Mouse (Mus musculus): ENCODE results near the gene Stab1.

Gene Stab1

DNA sequence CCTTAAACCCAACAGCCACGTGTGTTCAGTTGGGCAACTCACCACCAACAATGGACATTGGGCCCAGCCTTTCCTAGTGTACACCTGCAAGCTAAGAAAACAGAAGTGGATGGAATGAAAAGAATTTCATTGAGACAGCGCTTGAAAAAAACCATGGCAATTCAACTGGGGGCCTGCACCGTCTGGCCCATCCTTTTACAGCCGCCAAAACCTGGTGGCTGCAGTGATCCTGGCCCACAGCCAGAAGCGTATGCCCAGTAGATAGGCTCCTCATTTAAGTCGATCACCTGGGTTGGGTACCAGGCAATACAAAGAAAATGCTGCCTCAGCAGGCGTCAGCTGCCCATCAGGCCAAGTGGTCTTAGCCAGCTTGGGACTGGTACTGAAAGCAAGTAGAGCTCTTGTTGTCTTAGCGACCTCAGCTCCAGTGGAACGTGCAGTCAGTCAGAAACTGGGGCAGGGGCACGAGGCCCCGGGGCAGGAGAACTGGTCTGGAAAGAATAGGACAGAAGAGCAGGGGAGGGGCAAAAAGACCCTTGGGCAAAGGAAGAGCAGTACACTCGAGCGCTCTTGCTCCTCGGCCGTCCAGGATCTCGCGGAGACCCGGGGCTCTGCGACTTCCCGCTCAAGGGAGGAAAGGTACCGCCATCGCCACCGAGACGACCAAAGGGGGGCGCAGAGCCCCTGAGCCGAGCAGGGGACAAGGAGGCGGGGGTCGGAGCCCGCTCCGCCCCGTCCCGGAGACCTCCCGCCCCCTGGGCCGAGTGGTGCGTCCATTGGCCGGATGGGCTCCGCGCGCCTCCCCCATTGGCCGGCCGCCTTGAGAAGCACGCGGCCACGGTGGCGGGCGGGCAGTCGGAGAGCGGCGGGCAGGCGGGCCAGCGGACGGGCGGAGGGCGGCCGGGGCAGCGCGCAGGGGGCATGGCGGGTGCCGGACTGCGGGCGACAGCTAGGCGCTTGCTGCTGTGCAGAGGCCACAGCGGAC, 37.9 kb downstream of the Stab1 start, which contains the start of gene Nt5dc2:
Nt5dc2 (plus strand) TSS at position 818 of the 985 bp plus-strand sequence.
- DNase-seq, result peak; percentile 83 to 87

DNA sequence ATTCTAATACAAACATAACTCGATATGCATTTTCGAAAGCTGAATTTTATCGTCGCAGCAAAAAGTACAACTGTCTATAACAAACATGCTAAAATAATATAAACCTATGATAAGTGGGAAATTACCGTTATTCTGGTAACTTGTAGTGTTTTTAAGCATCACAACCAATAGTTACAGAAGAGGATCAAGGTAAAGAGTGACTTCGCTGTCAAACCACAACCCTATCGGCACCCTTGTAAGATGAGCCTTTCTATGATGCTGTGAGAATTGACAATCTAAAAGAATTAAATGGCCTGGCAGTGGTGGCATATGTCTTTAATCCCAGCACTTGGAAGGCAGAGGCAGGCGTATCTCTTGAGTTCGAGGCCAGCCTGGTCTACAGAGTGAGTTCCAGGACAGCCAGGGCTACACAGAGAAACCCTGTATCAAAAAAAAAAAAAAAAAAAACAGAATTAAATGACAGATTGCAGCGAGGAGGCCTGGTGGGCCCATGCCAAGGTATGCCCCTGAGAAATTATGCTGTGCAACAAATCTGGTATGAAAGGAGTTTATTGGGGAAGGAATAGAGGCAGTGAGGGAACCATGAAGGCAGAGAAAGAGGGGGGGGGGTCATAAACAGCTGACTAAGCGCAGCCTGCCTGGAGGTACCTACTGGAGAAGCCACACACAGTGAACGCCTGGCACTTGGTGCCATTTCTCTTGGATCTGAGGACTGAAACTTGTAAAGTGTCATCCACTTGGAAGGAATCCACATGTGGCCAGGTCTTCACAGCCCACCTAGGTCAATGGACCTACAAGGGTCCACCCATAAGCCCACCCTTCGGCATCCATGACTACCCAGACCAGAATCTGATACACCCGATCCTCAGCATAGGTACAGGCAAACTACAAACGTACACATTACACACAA, 38.9 kb downstream of the Stab1 start:
- DNase-seq, result no peak

GRCm38 (mm10) chr14:31128826-31129219, 39.6 kb downstream of the Stab1 start, which contains the start of gene Smim4:
TSS of gene Smim4 (minus strand) at chr14:31128956.
- peak; percentile 98 for DNase-seq

- peak; percentile 74 for DNase-seq
Observed at GRCm38 (mm10) chr14:31128101-31128825, 40.2 kb downstream of the Stab1 start.

DNA sequence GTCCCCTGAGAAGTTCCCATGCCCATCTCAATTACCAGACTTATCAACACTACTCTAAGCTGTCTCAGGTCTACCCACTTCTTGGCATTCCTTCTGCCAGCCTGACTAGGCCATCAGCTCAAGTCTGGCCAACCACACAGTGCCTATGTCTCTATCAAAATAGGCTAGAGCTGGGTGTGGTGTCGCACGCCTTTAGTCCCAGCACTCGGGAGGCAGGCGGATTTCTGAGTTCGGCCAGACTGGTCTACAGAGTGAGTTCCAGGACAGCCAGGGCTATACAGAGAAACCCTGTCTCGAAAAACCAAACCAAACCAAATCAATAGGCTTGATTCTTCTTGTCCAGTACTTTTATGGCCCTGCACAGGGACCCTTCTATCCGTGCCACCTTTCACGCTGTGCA, 41.6 kb downstream of the Stab1 start:
- no peak for DNase-seq

DNA sequence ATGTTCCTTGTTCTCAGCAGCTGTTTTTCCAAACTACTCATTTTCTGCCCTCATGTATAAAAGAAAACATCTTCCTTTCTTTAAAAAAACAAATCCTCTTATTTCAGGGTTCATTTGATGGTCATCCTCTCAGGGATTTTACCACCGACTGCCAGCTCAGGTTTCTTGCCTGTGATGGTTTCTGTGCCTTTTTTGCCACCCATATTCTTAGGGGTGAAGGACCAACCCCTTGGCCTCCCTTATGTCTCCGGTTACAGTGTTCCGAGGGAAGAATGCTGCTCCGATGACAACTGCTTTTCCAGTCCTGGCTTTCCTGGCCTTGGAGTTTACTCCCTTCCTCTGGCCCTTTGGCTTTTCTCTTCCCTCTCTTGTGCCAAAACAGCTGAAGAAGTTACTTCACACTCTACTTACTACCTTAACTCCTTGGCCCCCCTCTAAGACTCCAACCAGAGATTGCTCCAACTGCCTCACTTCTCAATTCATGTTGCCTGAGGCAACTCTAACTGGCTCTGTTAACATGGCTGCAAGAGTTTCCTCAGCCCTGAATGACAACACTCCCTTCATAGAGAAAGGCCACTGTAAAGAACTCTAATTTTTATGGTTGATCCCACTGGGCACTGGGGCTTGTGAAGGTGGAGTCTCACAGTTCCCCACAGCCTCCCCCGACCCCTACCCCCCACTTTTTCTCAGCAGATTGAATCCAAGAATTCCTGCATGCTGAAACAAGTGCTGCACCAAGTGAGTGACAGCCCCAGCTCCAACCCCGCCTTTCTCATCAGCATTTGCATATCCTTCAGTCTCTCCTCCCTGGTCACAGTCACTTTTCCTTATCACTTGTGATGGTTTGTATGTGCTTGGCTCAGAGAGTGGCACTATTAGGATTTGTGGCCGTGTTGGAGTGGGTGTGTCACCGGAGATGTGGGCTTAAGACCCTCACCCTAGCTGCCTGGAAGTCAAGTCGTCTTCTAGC, 43.0 kb downstream of the Stab1 start:
- DNase-seq, result no peak

- no peak for DNase-seq
Observed at GRCm38 (mm10) chr14:31115522-31115921, 52.9 kb downstream of the Stab1 start.

DNA sequence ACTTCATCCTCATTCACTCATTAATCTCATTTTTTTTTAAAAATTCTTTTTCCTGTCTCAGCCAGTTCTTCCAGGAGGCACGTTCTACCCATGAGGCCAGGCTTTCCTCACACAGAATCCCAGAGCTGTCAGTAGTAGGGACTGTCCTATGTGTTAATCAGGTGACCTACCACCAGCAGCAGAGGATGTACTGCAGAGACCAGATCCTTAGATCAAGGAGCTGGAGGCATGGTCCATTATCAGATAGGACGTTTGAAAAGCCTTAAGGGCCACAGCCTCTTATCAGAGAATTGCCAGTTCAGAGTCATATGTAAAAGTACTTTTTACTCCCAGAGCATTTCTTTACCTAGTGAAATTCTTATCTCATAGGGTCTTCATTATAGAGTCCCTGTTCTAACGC, 54.4 kb downstream of the Stab1 start:
- no peak for DNase-seq

DNA sequence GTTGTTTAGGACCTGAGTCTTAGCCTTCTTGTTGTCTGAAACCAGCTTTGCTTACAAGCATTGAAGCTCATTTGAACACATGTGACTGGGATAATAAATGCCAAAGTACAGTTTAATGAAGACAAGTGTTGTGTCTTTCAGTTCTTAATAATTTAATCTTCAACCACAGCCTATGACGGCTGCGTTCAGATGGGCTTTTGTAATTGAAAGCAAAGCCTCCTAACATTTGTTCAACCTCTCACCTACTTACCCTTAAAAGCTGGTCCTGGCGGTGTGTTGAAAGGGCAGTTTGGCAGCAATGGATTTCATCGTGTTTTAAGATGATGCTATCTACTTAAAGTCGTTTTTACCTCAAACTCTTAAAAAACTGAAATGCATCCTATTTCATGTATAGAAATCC, 56.3 kb downstream of the Stab1 start:
- no peak for DNase-seq

GRCm38 (mm10) chr14:31110613-31111012, 57.8 kb downstream of the Stab1 start:
- DNase-seq, result no peak

DNA sequence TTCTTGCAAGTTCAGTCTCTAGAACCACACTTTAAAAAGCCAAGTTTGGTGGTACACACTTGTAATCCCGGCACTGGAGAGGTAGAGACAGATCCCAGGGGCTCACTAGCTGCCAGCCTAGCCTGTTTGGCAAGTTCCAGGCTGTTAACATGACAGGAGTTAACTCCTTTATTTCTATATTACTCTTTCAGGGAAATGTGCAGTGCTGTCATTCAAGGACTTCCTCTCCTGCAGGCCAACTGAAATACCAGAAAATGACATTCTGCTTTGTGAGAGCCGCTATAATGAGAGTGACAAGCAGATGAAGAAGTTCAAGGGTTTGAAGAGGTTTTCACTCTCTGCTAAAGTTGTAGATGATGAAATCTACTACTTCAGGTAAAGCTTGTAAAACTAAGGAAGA, 63.3 kb downstream of the Stab1 start:
- DNase-seq, result no peak

GRCm38 (mm10) chr14:31089918-31090317, 78.5 kb downstream of the Stab1 start:
- DNase-seq, result no peak
